Mouse (Mus musculus) heart, embryonic 13.5 days (tissue): ENCODE data around the gene Gjc1. TPM values are rescaled to one million over a fixed set of nuclear protein-coding genes. Genes with fewer than 3 reads are reported as not detected.

Experiments used
- ATAC-seq: fragments of 200-750 bp; cut with Nextera tagmentation; 2 replicates; pipeline ENCODE4 v1.8.0; 2017; ENCODE audit warnings: moderate TSS enrichment; ENCODE audit not compliant: insufficient number of reproducible peaks, low FRiP score, low TSS enrichment; ENCODE audit errors: extremely low read depth
- H3K27ac ChIP-seq: fragments of 300-500 bp; sonication (generic); replicated peaks from 2 replicates; pipeline ENCODE4 v1.5.1; 2015; ENCODE audit warnings: moderate library complexity, mild to moderate bottlenecking, inconsistent platforms
- H3K27me3 ChIP-seq: fragments of 300-500 bp; sonication (generic); replicated peaks from 2 replicates; pipeline ENCODE4 v1.6.1; 2015; ENCODE audit warnings: mild to moderate bottlenecking, inconsistent platforms
- H3K36me3 ChIP-seq: fragments of 300-500 bp; sonication (generic); 2 replicates; pipeline ENCODE4 v1.6.1; 2015; ENCODE audit warnings: mild to moderate bottlenecking, inconsistent platforms
- H3K4me1 ChIP-seq: fragments of 300-500 bp; sonication (generic); 2 replicates; pipeline ENCODE4 v1.6.1; 2015; ENCODE audit warnings: inconsistent platforms
- H3K4me2 ChIP-seq: fragments of 300-500 bp; sonication (generic); 2 replicates; pipeline ENCODE4 v1.6.1; 2015; ENCODE audit warnings: inconsistent platforms, mild to moderate bottlenecking, moderate library complexity
- H3K4me3 ChIP-seq: fragments of 300-500 bp; sonication (generic); 2 replicates; pipeline ENCODE4 v1.5.1; 2015; ENCODE audit warnings: moderate library complexity, mild to moderate bottlenecking, inconsistent platforms
- H3K9ac ChIP-seq: fragments of 300-500 bp; sonication (generic); 2 replicates; pipeline ENCODE4 v1.6.1; 2015; ENCODE audit warnings: inconsistent platforms, mild to moderate bottlenecking, moderate library complexity
- H3K9me3 ChIP-seq: fragments of 300-500 bp; sonication (generic); 2 replicates; pipeline ENCODE4 v1.6.1; 2016; ENCODE audit warnings: inconsistent platforms
- WGBS: fragments of 180-500 bp; shearing (Covaris S2); methylation state at CpG from one replicate; pipeline ENCODE4 v1.1.7; 2015; ENCODE audit warnings: mixed read lengths; 5-methylcytosine and 5-hydroxymethylcytosine counted together
- polyA plus RNA-seq: library from polyadenylated mRNA; unstranded; fragments of >200 nt; fragmentation: Nextera tagmentation; extraction: Ambion mirVana; gene quantifications from 2 replicates; pipeline ENCODE4 v1.2.1, GENCODE M21; 2015

The Gjc1 gene
- polyA plus RNA-seq, 1 experiment from 2014 or later: 46.5 TPM

DNA sequence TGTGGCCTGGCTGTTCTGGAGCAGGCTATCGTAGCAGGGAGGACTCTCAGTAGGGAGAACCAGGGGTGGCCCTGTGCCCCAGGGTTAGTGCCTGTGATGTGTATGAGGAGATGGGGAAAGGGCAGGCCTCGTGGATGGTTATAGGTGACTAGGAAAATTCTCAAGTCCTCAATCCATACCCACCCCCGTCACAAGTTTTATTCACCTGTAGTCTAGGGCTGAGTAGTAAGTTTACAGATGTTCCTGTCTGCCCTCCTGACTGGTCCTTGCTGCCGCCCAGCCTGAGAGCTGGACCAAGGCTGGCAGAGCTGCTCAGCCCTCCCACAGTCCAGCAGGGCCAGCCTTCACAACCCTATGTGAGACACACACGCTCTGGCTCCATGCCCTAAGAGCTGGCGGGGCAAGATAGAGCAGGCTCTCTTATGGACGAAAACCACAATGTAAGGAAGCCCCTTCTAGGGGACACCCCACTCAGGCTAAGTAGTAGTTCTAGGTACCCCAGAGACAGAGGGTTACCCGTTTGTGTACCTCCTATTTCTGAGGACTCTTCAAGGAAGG lies 40.3 kb downstream of the Gjc1 start:
- Histone ChIP-seq H3K4me1 (peaks cover 75% of the 10 kb centered on the region), H3K36me3 (peaks cover 16% of the 10 kb centered on the region), H3K9me3 (no peaks in the 10 kb centered on the region), H3K27ac (no peak overlapping the region; the same call in 1 of the 2 replicates), H3K4me3 (no peak overlapping the region), H3K27me3 (peaks cover 5% of the 10 kb centered on the region; the same call in 1 of the 2 replicates), H3K9ac (peak overlapping the region; percentile 53; the same call in 1 of the 2 replicates), H3K4me2 (no peak overlapping the region)
- 79% methylated on average over 8 of the region's 8 CpGs for WGBS
- no peak for ATAC-seq

DNA sequence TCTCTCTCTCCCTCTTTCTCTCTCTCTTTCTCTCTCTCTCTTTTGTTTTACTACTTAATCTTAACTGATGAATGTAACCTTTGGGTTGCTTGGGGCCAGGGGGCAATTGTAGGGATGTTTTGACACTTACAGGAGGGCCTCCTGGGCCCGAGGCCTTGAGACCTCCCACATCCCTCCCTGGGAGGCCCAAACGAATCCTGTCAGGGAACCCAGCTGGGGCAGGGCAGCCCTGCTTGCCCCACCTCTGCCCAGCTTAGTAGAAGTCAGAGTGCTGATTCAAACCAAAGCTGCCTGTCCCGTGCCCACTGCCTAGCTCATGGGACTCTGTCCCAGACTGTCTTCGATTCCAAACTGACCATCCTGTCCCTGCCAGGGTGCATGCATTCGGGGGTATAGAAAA lies 40.9 kb downstream of the Gjc1 start:
- Histone ChIP-seq H3K36me3 (peaks cover 16% of the 10 kb centered on the region), H3K9ac (peak overlapping the region; percentile 81; the same call in 1 of the 2 replicates), H3K4me1 (peaks cover 71% of the 10 kb centered on the region), H3K4me2 (no peak overlapping the region), H3K27me3 (peaks cover 5% of the 10 kb centered on the region; the same call in 1 of the 2 replicates), H3K4me3 (no peak overlapping the region), H3K9me3 (no peaks in the 10 kb centered on the region), H3K27ac (no peak overlapping the region; the same call in 1 of the 2 replicates)
- no peak for ATAC-seq
- WGBS: 47% methylated on average over 5 of the region's 5 CpGs

DNA sequence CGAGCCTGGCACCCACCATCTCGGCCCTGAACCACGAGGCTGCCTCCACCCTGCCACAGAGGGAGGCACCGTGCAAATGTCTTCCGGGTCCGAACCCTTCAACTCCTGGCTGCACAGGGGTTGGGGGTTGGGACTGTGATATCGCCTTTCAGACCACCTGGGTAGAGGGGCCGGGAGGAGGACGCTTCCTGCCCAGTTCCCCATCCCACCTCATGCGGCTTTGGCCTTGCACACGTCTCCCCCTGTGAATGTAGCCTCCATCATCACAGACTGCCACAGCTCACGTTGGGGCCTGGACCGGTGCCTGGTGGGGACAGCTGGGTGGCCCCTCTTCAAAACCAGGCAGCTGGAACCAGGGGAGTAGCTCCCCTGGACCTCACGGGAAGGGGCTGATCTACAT lies 41.3 kb downstream of the Gjc1 start:
- Histone ChIP-seq H3K9ac (peak overlapping the region; percentile 81), H3K27ac (peak overlapping the region; percentile 70; the same call in 1 of the 2 replicates), H3K4me2 (peak overlapping the region; percentile 71), H3K27me3 (peaks cover 7% of the 10 kb centered on the region; the same call in 1 of the 2 replicates), H3K36me3 (peaks cover 16% of the 10 kb centered on the region), H3K4me3 (no peak overlapping the region; the same call in 1 of the 2 replicates), H3K4me1 (peaks cover 67% of the 10 kb centered on the region), H3K9me3 (no peaks in the 10 kb centered on the region)
- WGBS: 39% methylated on average over 14 of the region's 14 CpGs
- no peak for ATAC-seq

DNA sequence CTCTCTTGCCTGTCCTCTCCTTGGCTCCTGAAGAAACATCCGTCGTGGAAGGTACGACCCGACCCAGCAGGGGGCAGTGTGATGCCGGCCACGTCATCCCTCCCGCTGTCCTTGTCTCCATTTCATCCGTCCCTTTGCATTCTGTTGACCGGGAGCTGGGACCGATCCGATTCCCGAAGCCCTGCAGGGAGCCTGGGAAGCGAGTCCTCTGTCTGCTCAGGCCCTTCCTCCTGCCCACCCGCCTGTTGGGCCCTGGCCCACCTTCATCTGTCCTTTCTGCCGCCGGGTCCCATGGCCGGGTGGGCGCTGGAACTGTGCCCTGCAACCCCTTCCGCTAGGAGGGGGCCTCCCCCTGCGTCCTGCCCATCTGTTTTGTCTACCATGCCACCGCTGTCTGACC lies 41.9 kb downstream of the Gjc1 start:
- H3K27me3 ChIP-seq: peaks cover 13% of the 10 kb centered on the region
- H3K4me3 ChIP-seq: peak overlapping the region; percentile 45
- peak overlapping the region; percentile 70 for H3K27ac ChIP-seq
- ATAC-seq: no peak
- no peaks in the 10 kb centered on the region for H3K9me3 ChIP-seq
- peak overlapping the region; percentile 81 for H3K9ac ChIP-seq
- H3K36me3 ChIP-seq: peaks cover 16% of the 10 kb centered on the region
- 16% methylated on average over 21 of the region's 21 CpGs for WGBS
- peak overlapping the region; percentile 71 for H3K4me2 ChIP-seq
- H3K4me1 ChIP-seq: peaks cover 61% of the 10 kb centered on the region

DNA sequence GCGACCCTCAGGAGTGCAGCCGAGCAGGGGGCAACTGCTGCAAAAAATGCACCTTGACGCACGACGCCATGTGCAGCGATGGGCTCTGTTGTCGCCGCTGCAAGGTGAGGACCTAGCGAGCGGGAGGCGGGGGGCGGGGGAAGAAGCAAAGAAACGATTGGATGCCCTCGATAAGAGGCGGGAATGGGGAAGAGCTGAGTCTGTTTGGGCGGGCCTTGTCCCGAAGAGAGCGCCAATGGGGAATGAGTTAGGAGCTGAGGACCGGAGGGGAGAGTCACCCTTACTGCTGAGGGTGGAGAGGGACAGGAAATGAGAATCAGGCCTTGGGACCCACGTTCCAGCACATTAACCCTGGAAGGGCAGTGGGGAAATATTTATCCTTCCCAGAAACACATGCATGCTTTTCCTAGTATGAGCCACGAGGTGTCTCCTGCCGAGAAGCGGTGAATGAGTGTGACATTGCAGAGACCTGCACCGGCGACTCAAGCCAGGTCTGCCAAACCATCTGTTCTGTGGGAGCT lies 44.8 kb downstream of the Gjc1 start:
- peak overlapping the region; percentile 99 for H3K4me2 ChIP-seq
- peak overlapping the region; percentile 85 for H3K9ac ChIP-seq
- peaks cover 27% of the 10 kb centered on the region for H3K27me3 ChIP-seq
- H3K4me3 ChIP-seq: peak overlapping the region; percentile 76
- peaks cover 16% of the 10 kb centered on the region for H3K36me3 ChIP-seq
- peak; percentile 51; the same call in 1 of the 2 replicates for ATAC-seq
- H3K27ac ChIP-seq: peak overlapping the region; percentile 88
- under 1% methylated on average over 25 of the region's 25 CpGs for WGBS
- peaks cover 52% of the 10 kb centered on the region for H3K4me1 ChIP-seq
- no peaks in the 10 kb centered on the region for H3K9me3 ChIP-seq

DNA sequence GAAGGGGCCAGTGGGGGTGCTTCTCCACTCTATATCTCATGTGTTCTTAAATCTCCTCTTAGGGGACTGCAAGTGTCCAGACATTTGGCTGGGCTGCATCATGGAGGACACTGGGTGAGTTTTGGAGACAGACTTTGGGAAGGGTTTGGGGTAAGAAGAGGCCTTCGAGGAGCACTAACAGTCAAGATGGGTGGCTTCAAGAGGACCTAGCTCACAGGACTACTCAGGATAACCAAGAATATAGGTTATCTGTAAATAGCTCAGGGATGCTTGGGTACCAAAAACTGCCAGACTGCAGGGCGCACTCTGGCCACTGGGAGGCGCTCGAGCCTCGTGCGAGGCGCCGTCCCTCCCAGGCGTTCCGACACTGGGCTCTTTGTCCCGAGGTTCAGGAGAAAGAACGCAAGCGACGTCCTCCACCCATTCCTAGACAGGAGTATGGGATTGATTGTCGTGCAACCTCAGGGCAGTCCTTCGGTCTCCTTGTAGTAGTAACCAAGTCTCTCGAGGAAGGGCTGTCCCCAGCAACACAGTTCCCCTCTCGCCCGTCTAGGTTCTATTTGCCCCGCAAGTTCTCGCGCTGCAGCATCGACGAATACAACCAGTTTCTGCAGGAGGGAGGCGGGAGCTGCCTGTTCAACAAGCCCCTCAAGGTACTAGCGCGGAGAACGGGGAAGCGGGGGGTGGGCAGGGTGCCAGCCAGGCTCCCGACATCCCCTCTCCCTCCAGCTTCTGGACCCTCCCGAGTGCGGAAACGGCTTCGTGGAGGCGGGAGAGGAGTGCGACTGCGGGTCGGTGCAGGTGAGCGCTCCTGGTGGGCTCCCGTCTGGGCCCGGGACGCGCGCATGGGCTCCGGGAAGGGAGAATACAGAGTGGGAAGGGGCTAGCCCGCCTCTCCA lies 45.5 kb downstream of the Gjc1 start:
- Histone ChIP-seq H3K9ac (peak overlapping the region; percentile 85), H3K4me1 (peaks cover 50% of the 10 kb centered on the region), H3K9me3 (no peaks in the 10 kb centered on the region), H3K27me3 (peaks cover 27% of the 10 kb centered on the region), H3K4me2 (peak overlapping the region; percentile 99), H3K4me3 (peak overlapping the region; percentile 76), H3K36me3 (peaks cover 16% of the 10 kb centered on the region), H3K27ac (peak overlapping the region; percentile 88)
- no peak for ATAC-seq
- under 1% methylated on average over 43 of the region's 46 CpGs for WGBS

DNA sequence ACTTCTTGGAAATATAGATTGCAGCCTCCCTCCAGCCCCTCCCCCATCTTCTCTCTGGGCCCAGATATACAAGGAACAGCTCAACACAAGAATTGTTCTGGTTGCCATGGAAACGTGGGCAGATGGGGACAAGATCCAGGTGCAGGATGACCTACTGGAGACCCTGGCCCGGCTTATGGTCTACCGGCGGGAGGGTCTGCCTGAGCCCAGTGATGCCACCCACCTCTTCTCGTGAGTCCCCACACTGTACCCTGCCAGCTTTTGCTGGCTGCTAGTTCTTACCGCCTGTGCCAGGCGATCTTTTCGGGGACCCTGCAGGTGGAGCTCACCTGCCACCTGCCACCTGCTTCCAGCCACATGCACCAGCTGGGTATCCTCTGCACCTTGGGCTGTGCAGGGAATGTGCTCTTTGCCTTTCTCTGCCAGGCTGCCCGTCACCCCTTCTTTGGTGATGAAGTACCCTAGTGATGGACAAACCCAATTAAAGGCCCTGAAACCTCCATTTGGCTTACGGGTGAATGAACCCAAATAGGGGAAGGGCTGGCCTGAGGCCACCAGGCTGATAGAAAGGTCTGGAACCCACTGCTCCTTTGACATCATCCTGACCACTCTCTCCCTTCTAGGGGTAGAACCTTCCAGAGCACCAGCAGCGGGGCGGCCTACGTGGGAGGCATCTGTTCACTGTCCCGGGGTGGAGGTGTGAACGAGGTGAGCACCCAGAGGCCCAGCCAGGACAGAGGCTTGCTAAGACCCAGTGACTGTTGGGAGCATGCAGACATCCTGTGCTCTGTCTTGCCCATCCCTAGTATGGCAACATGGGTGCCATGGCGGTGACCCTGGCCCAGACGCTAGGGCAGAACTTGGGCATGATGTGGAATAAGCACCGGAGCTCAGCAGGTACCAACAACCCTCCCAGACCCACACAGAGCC lies 46.5 kb downstream of the Gjc1 start:
- no peak overlapping the region for H3K4me2 ChIP-seq
- peaks cover 41% of the 10 kb centered on the region for H3K4me1 ChIP-seq
- no peak for ATAC-seq
- peaks cover 27% of the 10 kb centered on the region for H3K27me3 ChIP-seq
- H3K4me3 ChIP-seq: no peak overlapping the region
- no peak overlapping the region for H3K27ac ChIP-seq
- H3K9ac ChIP-seq: no peak overlapping the region
- H3K9me3 ChIP-seq: no peaks in the 10 kb centered on the region
- H3K36me3 ChIP-seq: peaks cover 16% of the 10 kb centered on the region
- 71% methylated on average over 18 of the region's 18 CpGs for WGBS

DNA sequence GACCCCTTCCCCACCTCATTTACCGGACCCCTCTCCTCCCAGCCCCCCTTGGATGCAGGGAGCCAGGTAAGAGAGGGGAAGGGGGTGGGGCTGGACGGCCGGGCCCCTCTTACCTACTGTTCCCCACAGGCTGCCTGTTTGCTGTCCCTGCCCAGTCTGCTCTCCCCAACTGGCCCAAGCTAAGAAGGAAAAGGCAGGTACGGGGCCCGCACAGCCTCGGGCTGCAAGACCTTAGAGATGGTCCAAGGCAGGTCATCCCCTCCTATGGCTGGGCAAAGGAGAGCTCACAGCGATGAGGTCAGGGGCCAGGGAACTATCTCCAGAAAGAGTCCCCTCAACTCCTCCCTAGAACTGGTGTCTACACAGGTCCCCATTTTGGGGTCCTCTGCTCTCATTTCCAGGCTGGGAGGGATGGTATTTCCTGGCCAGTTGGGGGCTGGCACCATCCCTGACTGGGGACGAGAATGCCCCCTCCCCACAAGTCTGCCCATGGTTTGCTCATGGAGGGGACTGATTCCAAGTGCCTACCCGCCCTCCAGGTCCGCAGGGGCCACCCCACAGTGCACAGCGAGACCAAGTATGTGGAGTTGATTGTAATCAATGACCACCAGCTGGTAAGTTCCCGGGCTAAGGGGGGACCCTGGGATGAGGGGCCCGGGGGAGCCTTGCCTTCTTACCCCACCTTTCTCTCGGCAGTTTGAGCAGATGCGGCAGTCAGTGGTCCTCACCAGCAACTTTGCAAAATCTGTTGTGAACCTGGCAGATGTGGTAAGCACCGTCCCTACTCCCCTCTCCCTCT lies 47.4 kb downstream of the Gjc1 start:
- H3K27ac ChIP-seq: no peak overlapping the region
- peaks cover 27% of the 10 kb centered on the region for H3K27me3 ChIP-seq
- H3K36me3 ChIP-seq: peaks cover 15% of the 10 kb centered on the region
- no peak overlapping the region for H3K4me3 ChIP-seq
- ATAC-seq: no peak
- H3K4me1 ChIP-seq: peaks cover 35% of the 10 kb centered on the region
- H3K4me2 ChIP-seq: no peak overlapping the region
- H3K9me3 ChIP-seq: no peaks in the 10 kb centered on the region
- H3K9ac ChIP-seq: no peak overlapping the region
- WGBS: 41% methylated on average over 16 of the region's 16 CpGs

DNA sequence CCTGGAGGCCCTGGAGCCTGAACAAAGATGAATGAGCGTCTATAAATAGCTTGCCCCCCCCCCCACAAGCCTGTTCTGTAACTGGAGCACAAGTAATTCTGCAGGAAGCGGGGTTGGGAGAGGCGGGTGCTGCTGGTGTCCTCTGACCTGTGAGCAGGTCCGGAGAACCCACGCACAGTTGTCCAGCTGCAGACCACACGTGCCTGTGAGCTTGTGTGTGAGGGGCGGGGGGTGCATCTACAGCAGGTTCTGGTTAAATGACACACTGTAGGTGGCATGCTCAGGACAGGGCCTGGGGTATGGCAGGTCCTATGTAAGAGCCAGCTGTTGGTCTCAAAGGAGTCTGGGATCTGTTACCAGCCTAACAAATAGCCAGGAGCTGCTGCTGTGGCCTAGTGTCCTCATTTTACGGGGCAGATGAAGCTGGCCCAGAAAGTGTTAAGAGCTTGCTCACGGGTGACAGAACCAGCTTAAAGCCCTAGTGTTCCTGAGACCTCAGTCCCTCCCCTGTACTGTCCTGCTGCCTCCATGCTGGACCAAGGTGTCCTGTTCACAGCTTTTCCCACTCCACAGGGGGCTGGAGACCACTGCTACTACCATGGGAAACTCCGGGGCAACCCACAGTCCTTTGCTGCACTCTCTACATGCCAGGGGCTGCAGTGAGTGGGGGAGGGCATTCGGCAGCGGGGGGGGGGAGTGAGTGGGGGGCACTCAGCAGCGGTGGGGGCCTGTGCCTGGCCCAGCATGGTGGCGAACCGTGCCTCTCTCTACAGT lies 48.7 kb downstream of the Gjc1 start:
- ATAC-seq: no peak
- H3K27me3 ChIP-seq: peaks cover 23% of the 10 kb centered on the region
- peak overlapping the region; percentile 32 for H3K4me2 ChIP-seq
- H3K36me3 ChIP-seq: peaks cover 2% of the 10 kb centered on the region
- peak overlapping the region; percentile 61 for H3K9ac ChIP-seq
- H3K27ac ChIP-seq: peak overlapping the region; percentile 59
- H3K4me1 ChIP-seq: peaks cover 35% of the 10 kb centered on the region
- no peaks in the 10 kb centered on the region for H3K9me3 ChIP-seq
- H3K4me3 ChIP-seq: no peak overlapping the region
- 28% methylated on average over 15 of the region's 15 CpGs for WGBS
